Mouse (Mus musculus): ENCODE results near the gene Prkca.
A peak's percentile ranks its signal among the peaks of the same experiment; 100 is the strongest.

DNA sequence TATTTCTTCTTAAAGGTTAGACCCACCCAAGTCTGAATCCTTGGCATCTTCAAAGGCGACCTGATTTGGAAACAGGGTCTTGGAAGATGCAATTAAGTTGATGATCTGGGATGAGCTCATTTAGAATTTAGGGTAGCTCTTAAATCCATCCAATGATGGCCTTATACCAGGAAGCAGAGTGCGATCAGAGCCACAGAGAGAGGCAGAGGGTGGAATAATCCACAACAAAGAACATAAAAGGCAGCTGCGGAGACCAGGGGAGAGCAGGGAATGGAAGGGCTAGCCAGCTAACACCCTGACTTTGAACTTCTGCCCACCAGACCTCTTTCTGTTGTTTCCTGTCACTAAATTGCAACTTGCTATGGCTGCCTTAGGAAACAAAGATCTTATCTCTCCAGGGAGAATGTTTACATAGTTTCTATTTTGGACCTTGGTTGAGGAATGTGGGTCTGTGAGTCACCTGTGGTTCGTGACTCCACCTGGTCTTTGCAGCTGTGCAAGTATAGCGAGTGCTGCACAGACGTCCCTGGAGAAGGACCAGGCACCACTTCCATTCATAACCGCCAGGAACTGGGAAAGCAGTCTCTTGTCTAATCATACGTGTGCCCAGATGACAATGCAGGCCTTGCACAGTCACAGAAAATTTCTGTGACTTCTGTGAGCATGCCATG, 242.3 kb downstream of the Prkca start:
- TF ChIP-seq CTCF (IDR thresholded peaks at IDR 0.05; ENCODE audit: control insufficient read depth, insufficient read depth, insufficient read length) = no peak
- no peak for TF ChIP-seq USF1 (IDR thresholded peaks at IDR 0.05; ENCODE audit: low read depth)
- TF ChIP-seq MYOD1 (IDR thresholded peaks at IDR 0.05; ENCODE audit: control insufficient read depth, insufficient read length, low read depth) = peak; percentile 91
- TF ChIP-seq CEBPB (IDR thresholded peaks at IDR 0.05; ENCODE audit: low read depth) = peak; percentile 8
- peak; percentile 61 for TF ChIP-seq MAX (IDR thresholded peaks at IDR 0.05)
- TF ChIP-seq FOSL1 (IDR thresholded peaks at IDR 0.05; ENCODE audit: insufficient read depth, low read length, poor library complexity, severe bottlenecking) = peak; percentile 81
- no peak for TF ChIP-seq MYOG (IDR thresholded peaks at IDR 0.05; ENCODE audit: control insufficient read depth, extremely low read depth, insufficient read length)
